Comparison of ENCODE assay signal across 21 mouse cellular contexts in genomic region chr8:95380953-95381352, GRCm38 (mm10). TPM values are rescaled to one million over a fixed set of nuclear protein-coding genes. Genes with fewer than 3 reads are reported as not detected.
A peak's percentile ranks its signal among the peaks of the same experiment; 100 is the strongest.
DNase-seq lines count a peak whose midpoint lies in the region; ATAC-seq and TF ChIP-seq lines count a peak whose summit lies in the region.
"Had no signal": no experiment of that assay in that cellular context is flagged by ENCODE, and none has a peak within 500 bp of the region (broad histone marks: within the 10 kb centered on the region; RNA-seq: fewer than 3 reads in every experiment).

No protein-coding gene starts in this region.

- H3K79me2 ChIP-seq in heart, adult 2 months (replicated peaks; ENCODE audit: control insufficient read depth, insufficient read depth, low read length) = no peaks in the 10 kb centered on the region

- H3K4me1 ChIP-seq in heart, adult 2 months (ENCODE audit: control insufficient read depth, insufficient read depth, low read length) = peaks cover 15% of the 10 kb centered on the region
- no peaks in the 10 kb centered on the region; the same call in 1 of the 2 replicates for H3K4me1 ChIP-seq in kidney, embryonic 16.5 days (ENCODE audit: insufficient read depth, low read length)
- peaks cover 17% of the 10 kb centered on the region for H3K4me1 ChIP-seq in brown adipose tissue, adult 24 weeks (ENCODE audit: control insufficient read depth, insufficient read depth, insufficient read length, low read length)
- H3K4me1 ChIP-seq: midbrain, embryonic 13.5 days; neural tube, embryonic 12.5 days had no signal

- no peak for TF ChIP-seq CTCF in heart, adult 2 months (IDR thresholded peaks at IDR 0.05)

- H3K27ac ChIP-seq in heart, adult 2 months = peak overlapping the region; percentile 70
- no peak overlapping the region for H3K27ac ChIP-seq in kidney, embryonic 16.5 days (ENCODE audit: low read length)
- peak overlapping the region; percentile 71 for H3K27ac ChIP-seq in brown adipose tissue, adult 24 weeks (replicated peaks; ENCODE audit: low read depth, low read length)
- H3K27ac ChIP-seq: forebrain, embryonic 13.5 days; hindbrain, embryonic 10.5 days; kidney, postnatal 0 days; left cerebral cortex, adult 2 months; midbrain, embryonic 13.5 days; neural tube, embryonic 12.5 days had no signal

- DNase-seq in heart, adult 2 months = peak in 1 of 2 experiments; percentile 51
- DNase-seq in heart, postnatal 4 days = no peak
- DNase-seq in kidney, adult 9 months = peak; percentile 30
- peak; percentile 45 for DNase-seq in lung, postnatal 10 days
- no peak for DNase-seq in urinary bladder, postnatal 25 days (ENCODE audit: low spot score)
- DNase-seq: adrenal gland, adult 8-10 months; cerebellum, adult 9-11 months; layer of hippocampus, adult 9-11 months; left cerebral cortex, postnatal 4 days; liver; right cerebral cortex, postnatal 4 days; thymus, postnatal 36 days had no signal

- H3K9me3 ChIP-seq in kidney, embryonic 16.5 days (ENCODE audit: low read length) = peaks cover 4% of the 10 kb centered on the region; the same call in 1 of the 2 replicates
- H3K9me3 ChIP-seq: hindbrain, embryonic 10.5 days; neural tube, embryonic 12.5 days had no signal

- H3K36me3 ChIP-seq in heart, adult 2 months (ENCODE audit: control insufficient read depth, insufficient read depth, low read length) = peaks cover 6% of the 10 kb centered on the region; the same call in 1 of the 2 replicates
- H3K36me3 ChIP-seq in kidney, embryonic 16.5 days (ENCODE audit: insufficient read depth, low read length) = no peaks in the 10 kb centered on the region
- H3K36me3 ChIP-seq: hindbrain, embryonic 10.5 days; midbrain, embryonic 13.5 days; neural tube, embryonic 12.5 days had no signal

- no peak for ATAC-seq in kidney, embryonic 16.5 days (ENCODE audit: low FRiP score, low TSS enrichment)
- no peak for ATAC-seq in megakaryocyte-erythroid progenitor cell, adult 5-6 weeks (replicated peaks; ENCODE audit: low FRiP score, low TSS enrichment, poor library complexity, severe bottlenecking)
- ATAC-seq: forebrain, embryonic 13.5 days; midbrain, embryonic 13.5 days had no signal

- TF ChIP-seq POLR2A in heart, adult 2 months (IDR thresholded peaks at IDR 0.05; ENCODE audit: insufficient read depth, low read depth, low read length) = no peak

- TF ChIP-seq EP300 in heart, adult 2 months (IDR thresholded peaks at IDR 0.05; ENCODE audit: insufficient read depth, low read depth, low read length) = no peak

- no peak overlapping the region for H3K9ac ChIP-seq in heart, adult 2 months (ENCODE audit: low read depth, low read length)
- H3K9ac ChIP-seq in kidney, embryonic 16.5 days (replicated peaks; ENCODE audit: low read length) = no peak overlapping the region
- H3K9ac ChIP-seq: forebrain, embryonic 13.5 days; midbrain, embryonic 13.5 days; neural tube, embryonic 12.5 days had no signal

- no peak overlapping the region for H3K4me3 ChIP-seq in heart, adult 2 months
- no peak overlapping the region for H3K4me3 ChIP-seq in kidney, embryonic 16.5 days (ENCODE audit: low read length)
- H3K4me3 ChIP-seq in brown adipose tissue, adult 24 weeks (ENCODE audit: insufficient read depth, low read depth, low read length) = no peak overlapping the region
- H3K4me3 ChIP-seq: forebrain, embryonic 13.5 days; hindbrain, embryonic 10.5 days; left cerebral cortex, adult 2 months; midbrain, embryonic 13.5 days; neural tube, embryonic 12.5 days had no signal

- H3K4me2 ChIP-seq in kidney, embryonic 16.5 days (replicated peaks; ENCODE audit: low read depth, low read length) = no peak overlapping the region
- H3K4me2 ChIP-seq: forebrain, embryonic 13.5 days; midbrain, embryonic 13.5 days; neural tube, embryonic 12.5 days had no signal

- H3K27me3 ChIP-seq in heart, adult 2 months (ENCODE audit: control insufficient read depth, insufficient read depth, low read length) = no peaks in the 10 kb centered on the region
- no peaks in the 10 kb centered on the region for H3K27me3 ChIP-seq in kidney, embryonic 16.5 days (ENCODE audit: insufficient read depth, low read length)
- H3K27me3 ChIP-seq: forebrain, embryonic 13.5 days; midbrain, embryonic 13.5 days; neural tube, embryonic 12.5 days had no signal

- intact Hi-C loops in heart, adult 2 months (cut with DNase I) = loop anchor here (1.0 to 2.0 kb wide), 2 partner anchors 11 to 48 kb away; no protein-coding TSS in a partner anchor

RNA-seq across cellular contexts. Expression of gene Mmp15, which starts 28.9 kb away (rescaled TPM):
- 10 to 100 TPM; 53.4 to 67.5 TPM for total RNA-seq in heart, adult 2 months (2021)
- 56.7 and 58.4 TPM in 2 replicates for polyA plus RNA-seq in heart, adult 2 months (2012; rRNA removed)
- 100 to 1,000 TPM; 146 to 149 TPM for total RNA-seq in heart, postnatal 4 days (2021)
- 8.9 and 9.4 TPM in 2 replicates for polyA plus RNA-seq in kidney, embryonic 16.5 days (2015; fragmentation: Nextera tagmentation; extraction: Ambion mirVana)
- 6.1 and 6.5 TPM in 2 replicates for polyA plus RNA-seq in brown adipose tissue, adult 24 weeks (2012; ENCODE audit: insufficient read depth, insufficient read length, missing spikeins)
- 0.20 TPM in 1 of 2 replicates, not detected in the other for total RNA-seq in megakaryocyte-erythroid progenitor cell, adult 5-6 weeks (2014; fragmentation: Nextera tagmentation)
- total RNA-seq in megakaryocyte-erythroid progenitor cell, adult 5-6 weeks (2017) = 0.11 and 0.28 TPM in 2 replicates

RNA-seq across cellular contexts. Expression of gene Usb1, which starts 48.9 kb away (rescaled TPM):
- 10 to 100 TPM; 12.2 to 15.2 TPM for total RNA-seq in heart, adult 2 months (2021)
- 23.9 and 31.1 TPM in 2 replicates for polyA plus RNA-seq in heart, adult 2 months (2012; rRNA removed)
- total RNA-seq in heart, postnatal 4 days (2021) = 10 to 100 TPM; 20.2 to 22.4 TPM
- polyA plus RNA-seq in kidney, embryonic 16.5 days (2015; fragmentation: Nextera tagmentation; extraction: Ambion mirVana) = 59.0 and 61.7 TPM in 2 replicates
- polyA plus RNA-seq in brown adipose tissue, adult 24 weeks (2012; ENCODE audit: insufficient read depth, insufficient read length, missing spikeins) = 8.4 and 8.6 TPM in 2 replicates
- total RNA-seq in megakaryocyte-erythroid progenitor cell, adult 5-6 weeks (2014; fragmentation: Nextera tagmentation) = 12.3 and 16.9 TPM in 2 replicates
- total RNA-seq in megakaryocyte-erythroid progenitor cell, adult 5-6 weeks (2017) = 5.1 and 9.4 TPM in 2 replicates

RNA-seq across cellular contexts. Expression of gene Zfp319, which starts 49.2 kb away (rescaled TPM):
- 1 to 10 TPM; 7.6 to 8.1 TPM for total RNA-seq in heart, adult 2 months (2021)
- 5.5 and 7.3 TPM in 2 replicates for polyA plus RNA-seq in heart, adult 2 months (2012; rRNA removed)
- total RNA-seq in heart, postnatal 4 days (2021) = 10 to 100 TPM; 12.5 to 14.3 TPM
- 9.5 and 10.3 TPM in 2 replicates for polyA plus RNA-seq in kidney, embryonic 16.5 days (2015; fragmentation: Nextera tagmentation; extraction: Ambion mirVana)
- polyA plus RNA-seq in brown adipose tissue, adult 24 weeks (2012; ENCODE audit: insufficient read depth, insufficient read length, missing spikeins) = 1.3 and 2.1 TPM in 2 replicates
- total RNA-seq in megakaryocyte-erythroid progenitor cell, adult 5-6 weeks (2014; fragmentation: Nextera tagmentation) = 1.7 and 4.3 TPM in 2 replicates
- total RNA-seq in megakaryocyte-erythroid progenitor cell, adult 5-6 weeks (2017) = 1.0 and 1.8 TPM in 2 replicates

RNA-seq across cellular contexts. Expression of gene Cfap20, which starts 53.7 kb away (rescaled TPM):
- 10 to 100 TPM; 21.8 to 24.2 TPM for total RNA-seq in heart, adult 2 months (2021)
- 27.4 and 35.2 TPM in 2 replicates for polyA plus RNA-seq in heart, adult 2 months (2012; rRNA removed)
- total RNA-seq in heart, postnatal 4 days (2021) = 10 to 100 TPM; 66.9 to 72.9 TPM
- 145 and 147 TPM in 2 replicates for polyA plus RNA-seq in kidney, embryonic 16.5 days (2015; fragmentation: Nextera tagmentation; extraction: Ambion mirVana)
- 17.2 and 22.0 TPM in 2 replicates for polyA plus RNA-seq in brown adipose tissue, adult 24 weeks (2012; ENCODE audit: insufficient read depth, insufficient read length, missing spikeins)
- 53.9 and 69.9 TPM in 2 replicates for total RNA-seq in megakaryocyte-erythroid progenitor cell, adult 5-6 weeks (2014; fragmentation: Nextera tagmentation)
- total RNA-seq in megakaryocyte-erythroid progenitor cell, adult 5-6 weeks (2017) = 64.6 and 71.3 TPM in 2 replicates

Comparison
In these comparisons a context has a peak if more than half of its experiments do, and no peak if none do; other contexts are left out.
1. DNase-seq: peak in kidney, adult 9 months (single experiment) and lung, postnatal 10 days (single experiment); none in heart, postnatal 4 days (single experiment) and urinary bladder, postnatal 25 days (single experiment).
2. RNA of gene Mmp15, which starts 28.9 kb away (total RNA-seq): 146 to 149 TPM in heart, postnatal 4 days and 53.4 to 67.5 TPM in heart, adult 2 months; 0.11 to 0.28 TPM in megakaryocyte-erythroid progenitor cell, adult 5-6 weeks; every median in the first group is over 10 times any median in the second.